Mouse (Mus musculus): ENCODE measurements around the gene Rsbn1l.

DNA sequence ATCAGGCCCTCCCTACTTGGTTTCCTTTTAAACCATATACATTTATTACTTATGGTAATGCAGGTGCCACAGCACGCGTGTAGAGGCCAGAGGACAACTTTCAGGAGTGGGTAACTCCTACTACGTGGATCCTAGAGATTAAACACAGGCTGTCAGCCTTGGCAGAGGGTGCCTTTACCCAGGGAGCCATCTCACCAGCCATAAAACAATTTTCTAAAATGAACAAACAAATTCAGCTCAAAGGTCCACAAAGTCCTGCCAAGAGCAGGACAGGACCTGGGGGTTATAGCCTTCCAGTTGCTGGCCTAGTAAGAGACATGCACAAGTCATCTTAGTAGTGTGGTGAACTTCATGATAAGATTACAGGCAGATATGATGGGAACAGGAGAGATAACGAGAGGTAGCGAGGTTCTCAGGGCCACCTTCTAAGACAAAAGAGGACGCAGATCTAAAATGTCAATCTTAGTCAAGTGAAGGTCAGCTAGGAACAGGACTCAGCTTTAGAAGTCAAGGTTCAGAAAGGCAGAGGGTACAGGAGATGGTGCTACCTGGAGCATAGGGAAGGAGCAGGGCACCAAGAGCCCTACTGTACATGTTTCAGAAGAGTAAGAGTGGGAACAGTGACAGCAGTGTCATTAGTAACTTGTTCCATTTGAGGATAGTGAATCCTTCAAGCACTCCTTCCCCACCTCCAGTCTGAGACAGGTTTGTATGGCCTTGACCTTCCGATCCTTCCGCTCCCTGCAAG is 34.0 kb upstream of the Rsbn1l start:
- no peak for TF ChIP-seq TCF3 (IDR thresholded peaks at IDR 0.05; ENCODE audit: insufficient read length, low read depth)
- no peak for TF ChIP-seq POLR2A (IDR thresholded peaks at IDR 0.05; ENCODE audit: insufficient read length, low read depth)
- no peak for TF ChIP-seq TCF12 (IDR thresholded peaks at IDR 0.05; ENCODE audit: insufficient read depth, poor library complexity, severe bottlenecking)
- no peak for TF ChIP-seq MAX (IDR thresholded peaks at IDR 0.05; ENCODE audit: low read depth)
- no peak for TF ChIP-seq E2F4 (IDR thresholded peaks at IDR 0.05; ENCODE audit: insufficient read depth)
- TF ChIP-seq USF1 (IDR thresholded peaks at IDR 0.05; ENCODE audit: low read depth): no peak
- TF ChIP-seq SRF (IDR thresholded peaks at IDR 0.05; ENCODE audit: control insufficient read depth, insufficient read length, low read depth): no peak

Measured in myocyte (in vitro differentiated cells).